ENCODE assay signal across 8 mouse cellular contexts in genomic region chr4:136833619-136834351, GRCm38 (mm10). TPM values are rescaled to one million over a fixed set of nuclear protein-coding genes. Genes with fewer than 3 reads are reported as not detected.
DNase-seq lines count a peak whose midpoint lies in the region; ATAC-seq lines count a peak whose summit lies in the region.

No protein-coding gene starts in this region.

- no peaks in the 10 kb centered on the region for H3K27me3 ChIP-seq in intestine, embryonic 16.5 days (replicated peaks; ENCODE audit: control insufficient read depth, insufficient read depth, low read length)
- H3K27me3 ChIP-seq in stomach, embryonic 16.5 days (ENCODE audit: control insufficient read depth, insufficient read depth, low read length) = no peaks in the 10 kb centered on the region

- peak; percentile 67 for DNase-seq in cerebellum, adult 11-12 months
- no peak for DNase-seq in cerebellum, adult 11 months
- DNase-seq in lung, postnatal 4 days = peak; percentile 15 to 60
- no peak for DNase-seq in lung, postnatal 36 days
- DNase-seq in thymus, postnatal 36 days = no peak
- no peak for DNase-seq in B cell, adult 2 months

- peak overlapping the region; percentile 45; the same call in 1 of the 2 replicates for H3K27ac ChIP-seq in intestine, embryonic 16.5 days (ENCODE audit: low read length)
- peak overlapping the region; percentile 91; the same call in 1 of the 2 replicates for H3K27ac ChIP-seq in stomach, embryonic 16.5 days (ENCODE audit: low read length)

- H3K4me1 ChIP-seq in intestine, embryonic 16.5 days (ENCODE audit: control insufficient read depth, insufficient read depth, low read length) = peaks cover 77% of the 10 kb centered on the region
- H3K4me1 ChIP-seq in stomach, embryonic 16.5 days (ENCODE audit: control insufficient read depth, insufficient read depth, low read length) = peaks cover 67% of the 10 kb centered on the region

- H3K4me2 ChIP-seq in intestine, embryonic 16.5 days (ENCODE audit: low read depth, low read length) = peak overlapping the region; percentile 97
- peak overlapping the region; percentile 96 for H3K4me2 ChIP-seq in stomach, embryonic 16.5 days (ENCODE audit: low read depth, low read length)

- no peak for ATAC-seq in intestine, embryonic 16.5 days
- ATAC-seq in stomach, embryonic 16.5 days (ENCODE audit: insufficient read depth, low FRiP score) = no peak

- H3K9me3 ChIP-seq in intestine, embryonic 16.5 days (ENCODE audit: control insufficient read depth, low read length) = no peaks in the 10 kb centered on the region
- no peaks in the 10 kb centered on the region for H3K9me3 ChIP-seq in stomach, embryonic 16.5 days (replicated peaks; ENCODE audit: control insufficient read depth, low read length)

- peak overlapping the region; percentile 90 for H3K4me3 ChIP-seq in intestine, embryonic 16.5 days (ENCODE audit: low read length)
- H3K4me3 ChIP-seq in stomach, embryonic 16.5 days (replicated peaks; ENCODE audit: low read length) = peak overlapping the region; percentile 80

- WGBS in intestine, embryonic 16.5 days = 44% methylated on average over 21 of the region's 21 CpGs
- 39% methylated on average over 21 of the region's 21 CpGs for WGBS in stomach, embryonic 16.5 days

- H3K36me3 ChIP-seq in intestine, embryonic 16.5 days (ENCODE audit: control insufficient read depth, insufficient read depth, low read length) = no peaks in the 10 kb centered on the region
- H3K36me3 ChIP-seq in stomach, embryonic 16.5 days (ENCODE audit: control insufficient read depth, insufficient read depth, low read length) = no peaks in the 10 kb centered on the region

- peak overlapping the region; percentile 84 for H3K9ac ChIP-seq in intestine, embryonic 16.5 days (ENCODE audit: low read depth, low read length)
- peak overlapping the region; percentile 90 for H3K9ac ChIP-seq in stomach, embryonic 16.5 days (ENCODE audit: low read length)

RNA-seq across cellular contexts. Expression of gene Ephb2, which starts 2.0 kb away (rescaled TPM):
- 3.1 and 3.5 TPM in 2 replicates for polyA plus RNA-seq in intestine, embryonic 16.5 days (2015; fragmentation: Nextera tagmentation; extraction: Ambion mirVana)
- polyA plus RNA-seq in stomach, embryonic 16.5 days (2015; fragmentation: Nextera tagmentation; extraction: Ambion mirVana) = 3.3 and 3.8 TPM in 2 replicates

RNA-seq across cellular contexts. Expression of gene C1qb, which starts 52.2 kb away (rescaled TPM):
- 76.3 and 77.6 TPM in 2 replicates for polyA plus RNA-seq in intestine, embryonic 16.5 days (2015; fragmentation: Nextera tagmentation; extraction: Ambion mirVana)
- polyA plus RNA-seq in stomach, embryonic 16.5 days (2015; fragmentation: Nextera tagmentation; extraction: Ambion mirVana) = 72.6 and 79.3 TPM in 2 replicates

RNA-seq across cellular contexts. Expression of gene C1qc, which starts 59.1 kb away (rescaled TPM):
- 28.4 and 32.9 TPM in 2 replicates for polyA plus RNA-seq in intestine, embryonic 16.5 days (2015; fragmentation: Nextera tagmentation; extraction: Ambion mirVana)
- polyA plus RNA-seq in stomach, embryonic 16.5 days (2015; fragmentation: Nextera tagmentation; extraction: Ambion mirVana) = 28.4 and 29.3 TPM in 2 replicates

Comparison
In these comparisons a context has a peak if more than half of its experiments do, and no peak if none do; other contexts are left out.
1. DNase-seq: peak in cerebellum, adult 11-12 months (single experiment) and lung, postnatal 4 days (2 of 2); none in cerebellum, adult 11 months (single experiment), lung, postnatal 36 days (single experiment), thymus, postnatal 36 days (0 of 2) and B cell, adult 2 months (0 of 2).